Mouse (Mus musculus): ENCODE data around the gene H2-T3. TPM values are rescaled to one million over a fixed set of nuclear protein-coding genes. Genes with fewer than 3 reads are reported as not detected.
"Not testable (repeated sequence)": the region's sequence is repeated elsewhere in the genome, so short reads cannot be mapped to it uniquely, and the experiment has no call there.

The H2-T3 gene
- polyA plus RNA-seq, 1 experiment from 2014 or later = not detected

- not testable (repeated sequence) for H3K9me3 ChIP-seq (replicated peaks); H3K27ac ChIP-seq (ENCODE audit: poor library complexity, severe bottlenecking); H3K36me3 ChIP-seq; ATAC-seq (ENCODE audit: insufficient number of reproducible peaks, low FRiP score)
- under 1% methylated on average over 36 of the region's 36 CpGs for WGBS
- Histone ChIP-seq H3K4me2 (peak overlapping the region; percentile 70), H3K4me3 (peak overlapping the region; percentile 45), H3K27me3 (replicated peaks) (peaks cover 83% of the 10 kb centered on the region), H3K4me1 (replicated peaks) (peaks cover 15% of the 10 kb centered on the region; the same call in 1 of the 2 replicates), H3K9ac (peak overlapping the region; percentile 58; the same call in 1 of the 2 replicates)
These were observed 32.3 kb downstream of the H2-T3 start for GRCm38 (mm10) chr17:36157782-36158181.

- H3K36me3 ChIP-seq = no peaks in the 10 kb centered on the region
- H3K9ac ChIP-seq = no peak overlapping the region
- peaks cover 74% of the 10 kb centered on the region for H3K27me3 ChIP-seq (replicated peaks)
- no peak for ATAC-seq (ENCODE audit: insufficient number of reproducible peaks, low FRiP score)
- no peak overlapping the region for H3K4me2 ChIP-seq
- peaks cover 5% of the 10 kb centered on the region; the same call in 1 of the 2 replicates for H3K4me1 ChIP-seq (replicated peaks)
- WGBS = 26% methylated on average over 3 of the region's 3 CpGs
- no peaks in the 10 kb centered on the region for H3K9me3 ChIP-seq (replicated peaks)
- no peak overlapping the region for H3K27ac ChIP-seq (ENCODE audit: poor library complexity, severe bottlenecking)
- H3K4me3 ChIP-seq = no peak overlapping the region
These were observed 35.6 kb downstream of the H2-T3 start for GRCm38 (mm10) chr17:36154271-36155149.

DNA sequence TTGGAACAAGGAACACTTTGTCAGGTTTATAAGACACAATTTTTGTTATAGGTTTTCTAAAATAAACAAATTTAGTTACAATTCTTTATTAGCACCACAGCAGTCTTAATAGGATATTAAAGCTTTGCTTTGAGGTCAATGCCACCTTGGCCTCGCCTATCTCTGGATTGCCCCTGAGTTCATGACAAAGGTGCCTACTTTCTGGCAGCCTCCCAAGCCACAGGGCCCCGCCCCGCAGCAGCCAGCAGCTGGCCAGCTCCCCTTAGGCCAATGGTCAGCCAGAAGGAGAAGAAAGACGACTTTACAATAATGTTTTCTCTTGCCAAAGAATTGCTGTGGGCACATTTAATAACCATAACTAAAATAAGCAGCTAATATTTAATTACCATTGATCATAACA, 38.9 kb downstream of the H2-T3 start:
- H3K9me3 ChIP-seq (replicated peaks); H3K4me2 ChIP-seq; H3K4me1 ChIP-seq (replicated peaks); H3K27ac ChIP-seq (ENCODE audit: poor library complexity, severe bottlenecking); H3K4me3 ChIP-seq; H3K36me3 ChIP-seq; ATAC-seq (ENCODE audit: insufficient number of reproducible peaks, low FRiP score); H3K9ac ChIP-seq: not testable (repeated sequence)
- WGBS = 48% methylated on average over 4 of the region's 4 CpGs
- H3K27me3 ChIP-seq (replicated peaks) = peaks cover 60% of the 10 kb centered on the region

GRCm38 (mm10) chr17:36148468-36148867, 41.6 kb downstream of the H2-T3 start:
- H3K4me2 ChIP-seq; H3K27ac ChIP-seq (ENCODE audit: poor library complexity, severe bottlenecking); ATAC-seq (ENCODE audit: insufficient number of reproducible peaks, low FRiP score); H3K9me3 ChIP-seq (replicated peaks); H3K36me3 ChIP-seq; H3K4me1 ChIP-seq (replicated peaks); H3K9ac ChIP-seq; H3K4me3 ChIP-seq: not testable (repeated sequence)
- H3K27me3 ChIP-seq (replicated peaks) = peaks cover 56% of the 10 kb centered on the region
- WGBS = 71% methylated on average over 5 of the region's 5 CpGs

- H3K36me3 ChIP-seq; H3K27ac ChIP-seq (ENCODE audit: poor library complexity, severe bottlenecking); H3K9me3 ChIP-seq (replicated peaks); H3K4me2 ChIP-seq; H3K4me3 ChIP-seq; H3K9ac ChIP-seq; H3K4me1 ChIP-seq (replicated peaks); ATAC-seq (ENCODE audit: insufficient number of reproducible peaks, low FRiP score): not testable (repeated sequence)
- 66% methylated on average over 1 of the region's 1 CpGs for WGBS
- H3K27me3 ChIP-seq (replicated peaks) = peaks cover 56% of the 10 kb centered on the region
These were observed 43.1 kb downstream of the H2-T3 start for GRCm38 (mm10) chr17:36146937-36147336.

DNA sequence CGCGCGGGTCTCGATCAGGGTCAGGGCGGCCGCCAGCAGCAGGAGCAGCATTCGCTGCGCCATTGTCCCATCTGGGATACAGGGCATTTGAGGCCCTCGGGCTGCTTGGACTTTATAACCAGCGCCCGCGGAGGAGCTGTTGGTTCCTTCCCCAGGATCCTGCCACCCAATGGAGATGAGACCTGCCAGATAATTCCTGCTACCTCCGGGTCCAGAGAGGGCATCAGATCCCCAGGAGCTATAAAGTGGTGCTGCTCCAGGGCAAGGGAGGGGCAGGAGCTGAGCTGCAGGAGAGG, 44.3 kb downstream of the H2-T3 start:
- peak overlapping the region; percentile 49 for H3K4me3 ChIP-seq
- under 1% methylated on average over 13 of the region's 13 CpGs for WGBS
- H3K9me3 ChIP-seq (replicated peaks); H3K4me1 ChIP-seq (replicated peaks); ATAC-seq (ENCODE audit: insufficient number of reproducible peaks, low FRiP score); H3K27ac ChIP-seq (ENCODE audit: poor library complexity, severe bottlenecking); H3K36me3 ChIP-seq: not testable (repeated sequence)
- H3K27me3 ChIP-seq (replicated peaks) = peaks cover 61% of the 10 kb centered on the region
- peak overlapping the region; percentile 56; the same call in 1 of the 2 replicates for H3K9ac ChIP-seq
- H3K4me2 ChIP-seq = peak overlapping the region; percentile 73

DNA sequence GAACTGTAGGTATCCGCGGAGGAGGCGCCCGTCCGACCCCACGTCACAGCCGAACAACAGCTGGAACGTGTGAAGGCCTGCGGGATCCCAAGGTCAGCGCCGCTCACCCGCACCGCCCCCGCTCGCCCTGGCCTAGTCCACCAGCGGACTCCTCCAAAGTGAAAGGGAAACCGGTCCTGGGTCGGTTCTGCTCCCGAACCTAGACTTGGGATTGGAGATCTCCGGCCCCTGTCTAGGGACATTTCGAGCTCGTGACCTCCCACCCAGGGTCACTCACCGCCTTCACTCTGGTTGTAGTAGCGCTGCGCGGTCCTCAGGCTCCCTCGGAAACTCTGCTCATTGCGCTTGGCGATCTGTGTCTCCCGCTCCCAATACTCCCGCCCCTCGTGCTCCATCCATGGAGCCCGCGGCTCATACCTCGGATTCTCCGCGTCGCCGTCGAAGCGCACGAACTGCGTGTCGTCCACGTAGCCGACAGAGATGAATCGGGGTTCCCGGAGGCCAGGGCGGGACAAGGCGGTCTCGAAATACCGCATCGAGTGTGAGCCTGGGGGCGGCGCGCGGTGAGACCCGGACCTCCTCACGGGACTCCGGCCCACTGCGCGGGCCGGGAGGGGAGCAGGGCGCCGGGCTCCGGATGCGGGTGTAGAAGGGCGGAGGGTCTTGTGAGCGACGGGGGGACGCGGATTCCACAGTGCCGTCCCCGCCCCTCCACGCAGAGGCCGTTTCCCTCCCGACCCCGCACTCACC, 44.8 kb downstream of the H2-T3 start:
- Histone ChIP-seq H3K9ac (peak overlapping the region; percentile 56; the same call in 1 of the 2 replicates), H3K4me3 (peak overlapping the region; percentile 49), H3K36me3 (no peaks in the 10 kb centered on the region), H3K4me2 (peak overlapping the region; percentile 73), H3K9me3 (replicated peaks) (no peaks in the 10 kb centered on the region), H3K4me1 (replicated peaks) (peaks cover 5% of the 10 kb centered on the region), H3K27ac (ENCODE audit: poor library complexity, severe bottlenecking) (no peak overlapping the region), H3K27me3 (replicated peaks) (peaks cover 63% of the 10 kb centered on the region)
- WGBS = 2% methylated on average over 78 of the region's 78 CpGs
- 0 out of 2 replicates have a peak, but pooled peaks have one; percentile 6 for ATAC-seq (ENCODE audit: insufficient number of reproducible peaks, low FRiP score)

GRCm38 (mm10) chr17:36136299-36136848, 53.7 kb downstream of the H2-T3 start:
- not testable (repeated sequence) for H3K4me1 ChIP-seq (replicated peaks); H3K36me3 ChIP-seq; H3K9ac ChIP-seq; H3K9me3 ChIP-seq (replicated peaks); H3K4me3 ChIP-seq; ATAC-seq (ENCODE audit: insufficient number of reproducible peaks, low FRiP score); H3K27ac ChIP-seq (ENCODE audit: poor library complexity, severe bottlenecking); H3K4me2 ChIP-seq
- WGBS = 48% methylated on average over 1 of the region's 1 CpGs
- H3K27me3 ChIP-seq (replicated peaks) = peaks cover 75% of the 10 kb centered on the region

Other genes with a start within 250 kb of the H2-T3 start
- 73.9 and 76.5 TPM in 2 replicates for gene Abcf1, start 220.5 kb downstream of the H2-T3 start, polyA plus RNA-seq (2016; fragmentation: Nextera tagmentation; extraction: Ambion mirVana)
- 39.8 and 42.4 TPM in 2 replicates for gene Gnl1, start 210.4 kb downstream of the H2-T3 start, polyA plus RNA-seq (2016; fragmentation: Nextera tagmentation; extraction: Ambion mirVana)
- 17.6 and 18.5 TPM in 2 replicates for gene Prr3, start 210.1 kb downstream of the H2-T3 start, polyA plus RNA-seq (2016; fragmentation: Nextera tagmentation; extraction: Ambion mirVana)
- gene H2-T24, start 169.7 kb downstream of the H2-T3 start, polyA plus RNA-seq (2016; fragmentation: Nextera tagmentation; extraction: Ambion mirVana) = 3.4 and 3.9 TPM in 2 replicates
- gene H2-T23, start 157.4 kb downstream of the H2-T3 start, polyA plus RNA-seq (2016; fragmentation: Nextera tagmentation; extraction: Ambion mirVana) = 4.7 and 5.2 TPM in 2 replicates
- gene H2-T22, start 147.5 kb downstream of the H2-T3 start, polyA plus RNA-seq (2016; fragmentation: Nextera tagmentation; extraction: Ambion mirVana) = 4.7 and 6.1 TPM in 2 replicates
- gene Gm6034, start 147.3 kb downstream of the H2-T3 start, polyA plus RNA-seq (2016; fragmentation: Nextera tagmentation; extraction: Ambion mirVana) = not detected in 2 replicates
- gene Gm11127, start 131.9 kb downstream of the H2-T3 start, polyA plus RNA-seq (2016; fragmentation: Nextera tagmentation; extraction: Ambion mirVana) = not detected in 2 replicates
- not detected in 2 replicates for gene Gm19684, start 68.6 kb downstream of the H2-T3 start, polyA plus RNA-seq (2016; fragmentation: Nextera tagmentation; extraction: Ambion mirVana)
- not detected in 2 replicates for gene Gm7030, start 60.9 kb downstream of the H2-T3 start, polyA plus RNA-seq (2016; fragmentation: Nextera tagmentation; extraction: Ambion mirVana)
- gene Gm8909, start 21.8 kb downstream of the H2-T3 start, polyA plus RNA-seq (2016; fragmentation: Nextera tagmentation; extraction: Ambion mirVana) = 0.18 TPM in 1 of 2 replicates, not detected in the other
- 84.4 and 87.9 TPM in 2 replicates for gene Rpp21, start 67.8 kb upstream of the H2-T3 start, polyA plus RNA-seq (2016; fragmentation: Nextera tagmentation; extraction: Ambion mirVana)
- 10.2 and 10.6 TPM in 2 replicates for gene Trim39, start 82.0 kb upstream of the H2-T3 start, polyA plus RNA-seq (2016; fragmentation: Nextera tagmentation; extraction: Ambion mirVana)
- not detected in 2 replicates for gene H2-M10.2, start 96.2 kb upstream of the H2-T3 start, polyA plus RNA-seq (2016; fragmentation: Nextera tagmentation; extraction: Ambion mirVana)
- gene H2-M10.1, start 135.9 kb upstream of the H2-T3 start, polyA plus RNA-seq (2016; fragmentation: Nextera tagmentation; extraction: Ambion mirVana) = not detected in 2 replicates
- not detected in 2 replicates for gene H2-M10.3, start 178.1 kb upstream of the H2-T3 start, polyA plus RNA-seq (2016; fragmentation: Nextera tagmentation; extraction: Ambion mirVana)